Mouse (Mus musculus): ENCODE measurements at regions not wholly inside any gene's neighbourhood (a gene's known extent, or its start where the extent isn't known, plus 50 kb on each side); places are given as distances from the start of the nearest gene placed in this dataset.

GRCm38 (mm10) chr19:59995557-59995956, 52.1 kb upstream of the Rab11fip2 start:
- TF ChIP-seq CTCF (IDR thresholded peaks at IDR 0.05; ENCODE audit: control insufficient read depth, insufficient read depth, insufficient read length): no peak
- TF ChIP-seq CEBPB (IDR thresholded peaks at IDR 0.05; ENCODE audit: low read depth): no peak
- TF ChIP-seq USF1 (IDR thresholded peaks at IDR 0.05; ENCODE audit: low read depth): no peak
- no peak for TF ChIP-seq MYOG (IDR thresholded peaks at IDR 0.05; ENCODE audit: control insufficient read depth, extremely low read depth, insufficient read length)
- no peak for TF ChIP-seq MAX (IDR thresholded peaks at IDR 0.05)
- no peak for TF ChIP-seq MYOD1 (IDR thresholded peaks at IDR 0.05; ENCODE audit: control insufficient read depth, insufficient read length, low read depth)
- no peak for TF ChIP-seq FOSL1 (IDR thresholded peaks at IDR 0.05; ENCODE audit: insufficient read depth, low read length, poor library complexity, severe bottlenecking)
